Mouse (Mus musculus): Measurements from ENCODE around the gene Prkag3. TPM values are rescaled to one million over a fixed set of nuclear protein-coding genes. Genes with fewer than 3 reads are reported as not detected.

Gene Prkag3
- polyA plus RNA-seq, 1 experiment from 2014 or later = 0.56 TPM

DNA sequence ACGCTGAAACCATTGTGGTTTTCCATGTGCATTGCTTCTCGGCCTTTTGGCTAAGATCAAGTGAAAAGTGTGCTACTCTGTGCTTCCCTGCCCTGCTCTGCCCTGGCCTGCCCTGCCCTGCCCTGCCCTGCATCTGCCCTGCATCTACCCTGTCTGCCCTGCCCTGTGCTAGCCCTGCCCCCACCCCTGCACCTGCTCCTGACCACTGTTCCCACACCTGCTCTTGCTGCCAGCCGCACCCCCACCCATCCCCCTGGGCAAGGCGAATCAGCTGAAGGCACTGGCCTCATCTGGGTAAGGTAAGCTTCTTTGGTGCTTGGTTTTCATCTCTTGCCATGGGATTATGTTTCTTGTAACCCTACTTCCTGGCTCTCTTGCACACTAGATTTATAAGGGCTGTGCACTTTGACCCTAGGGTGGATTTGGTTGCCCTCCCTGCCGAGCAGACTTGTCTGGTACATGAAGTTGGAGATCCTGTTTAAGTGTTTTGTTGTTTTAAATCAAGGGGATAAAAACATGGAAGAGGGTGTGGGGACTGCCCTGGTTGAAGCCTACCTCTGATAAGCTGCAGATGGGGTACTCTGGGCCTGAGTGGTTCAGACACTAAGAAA, 5.3 kb upstream of the Prkag3 start:
- no peak for ATAC-seq (ENCODE audit: insufficient number of reproducible peaks, insufficient read depth, low FRiP score, low TSS enrichment)
- H3K4me3 ChIP-seq = no peak overlapping the region
- WGBS = 44% methylated on average over 5 of the region's 5 CpGs
- no peak overlapping the region for H3K4me2 ChIP-seq (replicated peaks)
- H3K9me3 ChIP-seq = no peaks in the 10 kb centered on the region
- H3K9ac ChIP-seq = no peak overlapping the region
- no peak overlapping the region for H3K27ac ChIP-seq
- no peaks in the 10 kb centered on the region for H3K36me3 ChIP-seq
- no peaks in the 10 kb centered on the region; the same call in 1 of the 2 replicates for H3K4me1 ChIP-seq
- peaks cover 7% of the 10 kb centered on the region for H3K27me3 ChIP-seq

DNA sequence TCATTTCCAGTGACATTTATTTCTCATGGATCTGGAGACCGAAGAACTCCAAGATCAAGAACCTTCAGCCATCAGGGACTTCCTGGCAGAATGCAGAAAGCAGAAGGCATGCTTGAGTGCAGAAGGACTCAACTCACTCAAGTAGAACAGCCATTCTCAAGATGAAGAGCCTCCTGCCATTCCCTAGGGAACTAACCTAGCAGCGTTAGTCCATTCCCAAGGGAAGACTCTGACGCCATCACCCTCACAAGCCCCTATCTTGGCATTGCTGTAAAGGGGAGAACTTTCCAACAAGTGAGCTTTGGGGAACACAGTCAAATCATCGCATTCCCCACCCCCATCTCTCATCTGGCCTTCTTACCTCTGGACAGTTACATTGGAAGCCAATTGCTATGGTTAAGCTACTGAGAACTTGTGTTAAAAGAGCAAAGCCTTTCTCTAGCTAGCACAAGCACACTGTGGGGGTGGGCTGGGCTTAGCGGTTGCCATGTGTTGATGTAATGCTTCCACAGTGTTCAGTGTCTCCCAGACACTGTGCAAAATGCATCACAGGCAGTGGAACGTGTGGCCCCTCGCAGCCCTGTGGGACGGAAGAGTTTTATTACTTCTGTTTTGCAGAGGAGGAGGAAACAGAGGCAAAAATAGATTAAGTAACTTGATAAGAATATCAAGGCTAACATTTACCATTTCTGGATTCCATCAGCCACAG, 4.4 kb upstream of the Prkag3 start:
- Histone ChIP-seq H3K4me2 (replicated peaks) (no peak overlapping the region), H3K4me1 (no peaks in the 10 kb centered on the region; the same call in 1 of the 2 replicates), H3K36me3 (no peaks in the 10 kb centered on the region), H3K4me3 (no peak overlapping the region), H3K9ac (no peak overlapping the region), H3K27me3 (peaks cover 16% of the 10 kb centered on the region), H3K9me3 (no peaks in the 10 kb centered on the region), H3K27ac (no peak overlapping the region)
- WGBS = 81% methylated on average over 8 of the region's 8 CpGs
- ATAC-seq (ENCODE audit: insufficient number of reproducible peaks, insufficient read depth, low FRiP score, low TSS enrichment) = no peak

DNA sequence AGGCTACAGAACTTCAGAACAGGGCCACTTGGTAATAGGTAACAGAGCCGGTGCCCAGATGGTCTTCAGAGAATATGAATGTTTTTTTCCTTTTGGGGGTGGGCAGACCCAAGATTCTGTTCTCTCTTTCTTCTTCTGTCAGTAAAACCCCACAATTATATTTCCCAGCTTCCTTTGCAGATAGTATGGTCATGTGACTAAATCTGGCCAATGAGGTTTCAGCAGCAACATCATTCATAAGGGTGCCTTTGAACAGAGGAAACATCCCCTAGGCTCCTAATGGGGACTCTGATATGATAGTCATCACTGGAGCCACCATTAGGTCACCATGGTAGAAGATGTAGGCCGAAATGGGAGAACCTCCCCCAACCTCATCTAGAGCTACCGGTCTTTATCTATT, 3.8 kb upstream of the Prkag3 start:
- Histone ChIP-seq H3K27me3 (peaks cover 22% of the 10 kb centered on the region), H3K4me3 (no peak overlapping the region), H3K4me1 (no peaks in the 10 kb centered on the region; the same call in 1 of the 2 replicates), H3K9me3 (no peaks in the 10 kb centered on the region), H3K27ac (no peak overlapping the region), H3K4me2 (replicated peaks) (no peak overlapping the region), H3K36me3 (no peaks in the 10 kb centered on the region), H3K9ac (no peak overlapping the region)
- 91% methylated on average over 3 of the region's 3 CpGs for WGBS
- no peak for ATAC-seq (ENCODE audit: insufficient number of reproducible peaks, insufficient read depth, low FRiP score, low TSS enrichment)

DNA sequence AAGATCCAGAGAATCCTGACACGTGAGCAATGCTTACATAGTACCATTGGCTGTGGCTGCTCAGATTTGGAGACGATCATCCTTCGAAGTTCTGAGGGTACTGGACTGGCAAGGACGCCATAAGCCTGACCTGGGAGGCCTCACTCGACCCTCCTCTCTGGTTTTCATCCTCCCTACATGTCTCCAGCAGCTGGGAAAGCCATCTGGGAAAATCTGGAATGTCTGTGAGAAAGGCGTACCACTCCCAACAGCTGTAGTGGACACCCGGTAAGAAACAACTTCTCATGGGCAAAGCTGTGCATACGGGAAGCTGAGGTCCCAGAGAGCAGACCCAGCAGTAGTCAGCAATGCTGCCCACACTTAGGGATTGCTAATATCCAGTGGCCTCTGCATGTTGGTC, 3.1 kb upstream of the Prkag3 start:
- no peaks in the 10 kb centered on the region for H3K9me3 ChIP-seq
- no peak overlapping the region for H3K4me3 ChIP-seq
- peaks cover 28% of the 10 kb centered on the region for H3K27me3 ChIP-seq
- ATAC-seq (ENCODE audit: insufficient number of reproducible peaks, insufficient read depth, low FRiP score, low TSS enrichment) = no peak
- H3K4me1 ChIP-seq = no peaks in the 10 kb centered on the region; the same call in 1 of the 2 replicates
- H3K4me2 ChIP-seq (replicated peaks) = no peak overlapping the region
- no peak overlapping the region for H3K9ac ChIP-seq
- no peak overlapping the region for H3K27ac ChIP-seq
- H3K36me3 ChIP-seq = no peaks in the 10 kb centered on the region
- 78% methylated on average over 8 of the region's 8 CpGs for WGBS

DNA sequence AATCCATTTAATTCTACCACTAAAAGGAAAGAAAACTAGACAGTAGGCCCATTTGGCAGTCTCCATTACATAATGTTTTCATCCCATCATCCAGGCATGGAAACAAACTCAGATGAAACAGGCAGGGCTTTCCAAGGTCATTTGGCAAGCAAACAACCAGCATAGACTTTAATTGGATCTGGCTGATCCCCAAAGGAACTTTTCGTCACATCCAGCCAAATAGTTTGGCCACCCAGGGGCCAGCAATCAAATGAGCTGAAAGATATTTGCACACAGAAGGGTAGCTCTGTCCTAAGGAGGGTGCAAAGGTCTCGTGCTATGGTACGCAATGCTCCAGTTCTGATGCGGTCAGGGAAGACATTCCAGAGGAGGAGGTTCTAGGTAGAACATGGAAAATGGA, 1.7 kb upstream of the Prkag3 start:
- Histone ChIP-seq H3K4me3 (no peak overlapping the region), H3K36me3 (no peaks in the 10 kb centered on the region)
- 82% methylated on average over 4 of the region's 4 CpGs for WGBS

DNA sequence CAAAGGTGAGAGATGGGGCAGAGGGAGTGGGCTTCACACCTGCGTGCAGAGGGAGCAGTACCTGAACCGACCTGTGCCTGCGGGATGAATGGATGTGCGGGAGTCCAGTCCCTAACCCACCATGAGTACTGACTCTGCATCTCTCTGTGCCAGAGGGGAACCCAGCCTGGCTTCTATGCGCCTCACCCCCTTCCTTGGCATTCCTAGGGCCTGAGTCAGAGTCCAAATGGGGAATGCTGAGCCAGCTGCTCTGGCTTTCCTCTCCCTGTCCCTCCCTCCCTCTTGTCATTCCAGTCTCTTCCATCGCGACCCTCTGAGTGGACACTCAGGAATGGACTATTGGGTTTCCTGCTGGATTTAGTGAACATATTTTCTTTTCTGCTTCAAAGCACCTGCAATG, 280 bp upstream of the Prkag3 start:
- H3K36me3 ChIP-seq = no peaks in the 10 kb centered on the region
- H3K4me2 ChIP-seq (replicated peaks) = no peak overlapping the region
- H3K27ac ChIP-seq = no peak overlapping the region
- H3K9ac ChIP-seq = no peak overlapping the region
- no peak overlapping the region for H3K4me3 ChIP-seq
- WGBS = 60% methylated on average over 7 of the region's 7 CpGs
- peaks cover 33% of the 10 kb centered on the region for H3K27me3 ChIP-seq
- no peaks in the 10 kb centered on the region; the same call in 1 of the 2 replicates for H3K4me1 ChIP-seq
- ATAC-seq (ENCODE audit: insufficient number of reproducible peaks, insufficient read depth, low FRiP score, low TSS enrichment) = no peak
- H3K9me3 ChIP-seq = no peaks in the 10 kb centered on the region

More for the DNA sequence above, 1.7 kb upstream of the Prkag3 start:
- Histone ChIP-seq H3K4me2 (replicated peaks) (no peak overlapping the region), H3K4me1 (no peaks in the 10 kb centered on the region; the same call in 1 of the 2 replicates), H3K27ac (no peak overlapping the region), H3K27me3 (peaks cover 33% of the 10 kb centered on the region), H3K9ac (no peak overlapping the region), H3K9me3 (no peaks in the 10 kb centered on the region)
- ATAC-seq (ENCODE audit: insufficient number of reproducible peaks, insufficient read depth, low FRiP score, low TSS enrichment) = no peak

DNA sequence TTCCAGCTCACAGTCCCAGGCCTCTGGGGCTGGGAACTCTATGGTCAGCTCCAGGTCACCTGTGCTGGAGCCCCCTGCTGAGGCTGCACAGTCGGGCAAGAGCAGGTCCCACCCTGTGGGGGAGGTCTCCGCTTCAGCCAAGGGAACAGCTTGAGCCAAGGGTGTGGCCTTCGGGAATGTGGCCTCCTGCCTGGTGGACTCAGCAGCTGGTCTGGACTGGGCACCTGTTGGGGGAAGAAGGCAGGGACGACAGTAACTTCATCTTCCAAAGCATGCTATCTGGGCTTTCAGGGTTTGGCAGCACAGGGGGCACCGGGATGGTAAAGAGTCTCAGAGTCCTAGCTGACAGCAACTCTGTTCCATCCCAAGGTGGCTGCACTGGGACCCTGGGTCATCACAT, 1.7 kb downstream of the Prkag3 start:
- no peaks in the 10 kb centered on the region for H3K9me3 ChIP-seq
- 73% methylated on average over 5 of the region's 5 CpGs for WGBS
- no peak for ATAC-seq (ENCODE audit: insufficient number of reproducible peaks, insufficient read depth, low FRiP score, low TSS enrichment)
- no peak overlapping the region for H3K9ac ChIP-seq
- H3K27ac ChIP-seq = no peak overlapping the region
- no peaks in the 10 kb centered on the region for H3K36me3 ChIP-seq
- H3K4me2 ChIP-seq (replicated peaks) = no peak overlapping the region
- H3K4me1 ChIP-seq = no peaks in the 10 kb centered on the region; the same call in 1 of the 2 replicates
- no peak overlapping the region for H3K4me3 ChIP-seq
- H3K27me3 ChIP-seq = peaks cover 33% of the 10 kb centered on the region

DNA sequence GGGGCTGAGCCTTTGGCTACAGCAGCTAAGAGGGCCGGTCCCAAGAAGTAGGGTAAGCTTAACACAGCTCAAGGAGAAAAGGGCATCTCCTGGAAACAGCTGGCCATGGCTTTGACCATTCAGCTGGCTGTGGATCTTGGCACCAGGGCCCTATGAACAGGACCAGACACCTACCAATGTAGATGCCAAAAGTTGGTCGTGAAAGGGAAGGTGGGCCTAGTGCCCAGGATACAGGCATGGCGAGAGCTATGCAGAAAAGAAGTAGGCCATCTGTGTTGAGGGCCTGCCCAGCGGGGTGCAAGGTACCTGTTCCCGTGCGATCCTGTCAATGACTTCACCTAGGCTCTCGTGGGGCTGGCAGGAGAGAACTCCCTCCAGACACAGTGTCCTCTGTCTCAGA, 8.2 kb downstream of the Prkag3 start:
- no peaks in the 10 kb centered on the region for H3K36me3 ChIP-seq
- H3K27ac ChIP-seq = no peak overlapping the region
- H3K27me3 ChIP-seq = no peaks in the 10 kb centered on the region
- no peaks in the 10 kb centered on the region for H3K4me1 ChIP-seq
- no peak overlapping the region for H3K4me3 ChIP-seq
- no peak overlapping the region for H3K9ac ChIP-seq
- no peak overlapping the region for H3K4me2 ChIP-seq (replicated peaks)
- 80% methylated on average over 7 of the region's 7 CpGs for WGBS
- no peak for ATAC-seq (ENCODE audit: insufficient number of reproducible peaks, insufficient read depth, low FRiP score, low TSS enrichment)
- no peaks in the 10 kb centered on the region for H3K9me3 ChIP-seq

DNA sequence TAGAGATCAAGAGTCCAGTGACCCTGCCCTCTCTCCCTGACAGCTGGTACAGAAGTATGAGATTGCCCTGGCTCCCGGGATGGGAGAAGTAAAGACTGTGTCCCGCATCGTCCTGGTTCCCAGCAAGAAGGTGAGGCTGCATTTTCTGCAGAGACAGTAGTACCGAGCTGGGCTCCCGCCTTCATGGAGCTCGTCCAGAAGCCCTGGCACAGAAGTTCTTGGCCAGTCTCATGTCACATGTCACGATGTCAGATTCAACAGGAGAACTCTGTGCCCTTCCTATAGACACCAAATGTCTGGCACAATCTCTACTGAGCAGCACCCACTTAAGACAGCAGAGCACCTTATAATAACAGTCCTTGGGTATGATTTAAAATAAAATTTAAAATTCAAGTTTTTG, 11.5 kb downstream of the Prkag3 start:
- H3K4me1 ChIP-seq = no peaks in the 10 kb centered on the region
- 92% methylated on average over 7 of the region's 7 CpGs for WGBS
- no peak overlapping the region for H3K4me3 ChIP-seq
- no peak overlapping the region for H3K27ac ChIP-seq
- no peaks in the 10 kb centered on the region for H3K36me3 ChIP-seq
- ATAC-seq (ENCODE audit: insufficient number of reproducible peaks, insufficient read depth, low FRiP score, low TSS enrichment) = no peak
- H3K4me2 ChIP-seq (replicated peaks) = no peak overlapping the region
- H3K9ac ChIP-seq = no peak overlapping the region
- H3K9me3 ChIP-seq = no peaks in the 10 kb centered on the region
- no peaks in the 10 kb centered on the region for H3K27me3 ChIP-seq

DNA sequence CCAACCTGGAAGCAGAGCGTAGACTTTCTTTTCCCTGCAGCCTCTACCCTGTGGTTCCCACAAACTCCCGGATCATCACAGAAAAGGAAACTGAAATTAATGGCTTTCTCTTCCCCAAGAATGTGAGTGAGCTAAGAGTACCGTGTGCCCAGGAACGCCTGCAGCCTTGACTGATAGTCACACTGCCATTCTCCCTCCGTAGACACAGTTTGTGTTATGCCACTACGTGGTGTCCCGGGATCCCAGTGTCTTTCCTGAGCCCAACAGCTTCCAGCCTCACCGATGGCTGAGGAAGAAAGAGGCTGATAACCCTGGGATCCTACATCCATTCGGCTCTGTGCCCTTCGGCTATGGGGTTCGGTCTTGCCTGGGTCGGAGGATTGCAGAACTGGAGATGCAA, 12.0 kb downstream of the Prkag3 start:
- Histone ChIP-seq H3K4me2 (replicated peaks) (no peak overlapping the region), H3K9ac (no peak overlapping the region), H3K27me3 (no peaks in the 10 kb centered on the region), H3K36me3 (no peaks in the 10 kb centered on the region), H3K4me3 (no peak overlapping the region), H3K9me3 (no peaks in the 10 kb centered on the region), H3K4me1 (no peaks in the 10 kb centered on the region), H3K27ac (no peak overlapping the region)
- 90% methylated on average over 12 of the region's 12 CpGs for WGBS
- ATAC-seq (ENCODE audit: insufficient number of reproducible peaks, insufficient read depth, low FRiP score, low TSS enrichment) = no peak

DNA sequence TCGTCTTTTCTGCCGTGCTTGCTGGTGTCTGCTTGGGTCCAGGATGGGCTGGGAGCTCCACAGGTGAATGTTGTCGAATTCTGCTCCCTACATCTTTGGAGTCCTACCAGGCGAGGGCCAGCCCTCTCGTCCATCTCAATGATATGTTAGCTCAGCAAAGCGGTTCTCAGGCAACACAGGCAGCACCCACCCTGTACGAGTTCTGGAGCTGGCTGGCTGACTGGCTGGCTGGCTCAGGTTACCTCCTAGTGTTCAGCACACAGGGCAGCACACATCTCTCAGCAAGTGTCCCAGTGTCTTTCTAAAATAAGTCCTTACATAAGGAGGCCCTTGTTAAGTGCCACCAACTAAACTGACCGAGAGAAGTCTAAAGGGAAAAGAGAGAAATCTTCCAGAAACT, 20.6 kb downstream of the Prkag3 start:
- Histone ChIP-seq H3K36me3 (no peaks in the 10 kb centered on the region), H3K4me3 (no peak overlapping the region), H3K27ac (no peak overlapping the region), H3K4me1 (no peaks in the 10 kb centered on the region; the same call in 1 of the 2 replicates), H3K9ac (no peak overlapping the region), H3K4me2 (replicated peaks) (no peak overlapping the region), H3K27me3 (no peaks in the 10 kb centered on the region), H3K9me3 (no peaks in the 10 kb centered on the region)
- WGBS = 68% methylated on average over 8 of the region's 8 CpGs
- ATAC-seq (ENCODE audit: insufficient number of reproducible peaks, insufficient read depth, low FRiP score, low TSS enrichment) = no peak

DNA sequence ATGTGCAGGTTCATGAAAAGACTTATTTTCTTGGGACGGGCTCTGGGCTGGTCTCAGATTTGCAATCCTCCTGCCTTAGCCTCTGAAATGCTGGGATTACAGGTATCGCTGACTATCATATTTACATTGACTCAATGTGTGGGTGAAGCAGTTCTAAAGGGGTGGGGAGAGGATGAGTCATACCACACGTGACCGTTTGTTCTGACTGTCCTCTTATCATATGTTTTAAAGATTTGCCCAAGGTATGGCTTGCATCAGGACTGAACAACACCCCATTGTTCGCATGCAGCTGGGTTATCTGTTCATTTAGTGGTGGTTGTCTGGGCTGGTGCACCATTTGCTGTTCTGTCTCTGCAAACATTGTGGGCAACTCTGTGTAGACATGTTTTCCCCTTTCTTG, 22.3 kb downstream of the Prkag3 start:
- 67% methylated on average over 5 of the region's 5 CpGs for WGBS
- no peaks in the 10 kb centered on the region; the same call in 1 of the 2 replicates for H3K4me1 ChIP-seq
- ATAC-seq (ENCODE audit: insufficient number of reproducible peaks, insufficient read depth, low FRiP score, low TSS enrichment) = no peak
- H3K9ac ChIP-seq = no peak overlapping the region
- H3K27ac ChIP-seq = no peak overlapping the region
- H3K4me2 ChIP-seq (replicated peaks) = no peak overlapping the region
- H3K27me3 ChIP-seq = no peaks in the 10 kb centered on the region
- H3K36me3 ChIP-seq = no peaks in the 10 kb centered on the region
- H3K4me3 ChIP-seq = no peak overlapping the region
- H3K9me3 ChIP-seq = no peaks in the 10 kb centered on the region

All from embryonic facial prominence, embryonic 12.5 days (tissue).